Mouse (Mus musculus): ENCODE measurements around the gene Pced1b.
"Not testable (repeated sequence)": the region's sequence is repeated elsewhere in the genome, so short reads cannot be mapped to it uniquely, and the experiment has no call there.

Pced1b gene

GRCm38 (mm10) chr15:97345917-97346316, 99.0 kb downstream of the Pced1b start:
- no peak for DNase-seq

- peak; percentile 29 for DNase-seq
These were observed 99.5 kb downstream of the Pced1b start for GRCm38 (mm10) chr15:97346413-97346812.

- no peak for DNase-seq
These were observed 100.0 kb downstream of the Pced1b start for GRCm38 (mm10) chr15:97346897-97347296.

GRCm38 (mm10) chr15:97348566-97349315, 101.8 kb downstream of the Pced1b start:
- no peak for DNase-seq

GRCm38 (mm10) chr15:97350528-97350927, 103.6 kb downstream of the Pced1b start:
- DNase-seq, result no peak

- peak; percentile 84 for DNase-seq
These were observed 104.1 kb downstream of the Pced1b start for GRCm38 (mm10) chr15:97351016-97351415.

GRCm38 (mm10) chr15:97351681-97352080, 104.8 kb downstream of the Pced1b start:
- DNase-seq, result no peak

GRCm38 (mm10) chr15:97355676-97356303, 108.9 kb downstream of the Pced1b start:
- no peak for DNase-seq

GRCm38 (mm10) chr15:97357016-97357415, 110.1 kb downstream of the Pced1b start:
- no peak for DNase-seq

GRCm38 (mm10) chr15:97360842-97361770, 114.2 kb downstream of the Pced1b start:
- no peak for DNase-seq

GRCm38 (mm10) chr15:97361771-97362171, 114.9 kb downstream of the Pced1b start:
- DNase-seq, result no peak

- DNase-seq, result not testable (repeated sequence)
These were observed 117.4 kb downstream of the Pced1b start for GRCm38 (mm10) chr15:97364271-97364670.

- DNase-seq, result peak; percentile 56
These were observed 118.1 kb downstream of the Pced1b start for GRCm38 (mm10) chr15:97364968-97365367.

GRCm38 (mm10) chr15:97368035-97368608, 121.2 kb downstream of the Pced1b start:
- no peak for DNase-seq

- no peak for DNase-seq
These were observed 121.7 kb downstream of the Pced1b start for GRCm38 (mm10) chr15:97368631-97369030.

- DNase-seq, result no peak
These were observed 122.2 kb downstream of the Pced1b start for GRCm38 (mm10) chr15:97369144-97369543.

- DNase-seq, result no peak
These were observed 124.0 kb downstream of the Pced1b start for GRCm38 (mm10) chr15:97370880-97371279.

GRCm38 (mm10) chr15:97372043-97372442, 125.1 kb downstream of the Pced1b start:
- DNase-seq, result not testable (repeated sequence)

- no peak for DNase-seq
These were observed 125.8 kb downstream of the Pced1b start for GRCm38 (mm10) chr15:97372611-97373131.

GRCm38 (mm10) chr15:97373203-97374084, 126.5 kb downstream of the Pced1b start:
- DNase-seq, result peak; percentile 17

- no peak for DNase-seq
These were observed 127.4 kb downstream of the Pced1b start for GRCm38 (mm10) chr15:97374085-97374844.

Measured in kidney, adult 9 months (tissue).